Mouse (Mus musculus) left cerebral cortex, postnatal 36 days (tissue): ENCODE data around the gene Myo7a. TPM values are rescaled to one million over a fixed set of nuclear protein-coding genes. Genes with fewer than 3 reads are reported as not detected.
A peak's percentile ranks its signal among the peaks of the same experiment; 100 is the strongest.

ENCODE experiments used
- DNase-seq, 2 experiments: peaks; one replicate each; pipeline ENCODE4 v3.0.0; 2021 to 2022; ENCODE audit warnings: low spot score in 2 of 2, mixed read lengths in 1 of 2
- intact Hi-C: fragments of 180-260 bp; cut with DNase I; formaldehyde crosslinking; loops from one replicate; pipeline ENCODE4 v1.15.1; 2025
- total RNA-seq, 2 experiments: library from RNA; stranded (reverse); gene quantifications; 2 replicates each; pipeline ENCODE4 v1.2.3; 2021

Gene Myo7a
- total RNA-seq, 2 experiments from 2014 or later: 11.4 to 11.5 TPM

GRCm38 (mm10) chr7:98145842-98146446 lies 26.6 kb upstream of the Myo7a start:
- no peak for DNase-seq

DNA sequence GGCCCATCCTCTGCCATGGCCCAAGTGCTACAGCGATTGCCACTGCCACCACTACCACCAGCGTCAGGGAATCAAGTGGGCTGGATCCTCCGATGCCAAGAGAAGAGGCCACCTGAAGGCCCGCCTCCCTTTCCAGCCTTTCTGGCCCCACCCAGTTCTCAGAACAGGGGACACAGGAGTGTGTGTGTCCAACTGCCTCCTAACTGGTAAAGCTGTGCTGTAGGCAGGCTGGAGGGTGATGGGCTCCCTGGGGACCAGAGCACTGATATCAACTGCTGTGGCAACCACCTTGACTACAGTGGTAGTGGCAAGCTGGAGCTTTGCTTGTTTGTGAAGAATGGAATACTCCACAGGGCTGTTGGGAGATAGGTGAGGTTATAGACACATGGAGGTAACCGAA lies 26.1 kb upstream of the Myo7a start, which contains the start of gene Omp:
Gene Omp (minus strand): TSS at position 101 of the 400 bp plus-strand sequence.
- no peak for DNase-seq
- intact Hi-C loops: no loop called here

More at GRCm38 (mm10) chr7:98145842-98146446, 26.6 kb upstream of the Myo7a start:
- intact Hi-C loops: no loop called here

DNA sequence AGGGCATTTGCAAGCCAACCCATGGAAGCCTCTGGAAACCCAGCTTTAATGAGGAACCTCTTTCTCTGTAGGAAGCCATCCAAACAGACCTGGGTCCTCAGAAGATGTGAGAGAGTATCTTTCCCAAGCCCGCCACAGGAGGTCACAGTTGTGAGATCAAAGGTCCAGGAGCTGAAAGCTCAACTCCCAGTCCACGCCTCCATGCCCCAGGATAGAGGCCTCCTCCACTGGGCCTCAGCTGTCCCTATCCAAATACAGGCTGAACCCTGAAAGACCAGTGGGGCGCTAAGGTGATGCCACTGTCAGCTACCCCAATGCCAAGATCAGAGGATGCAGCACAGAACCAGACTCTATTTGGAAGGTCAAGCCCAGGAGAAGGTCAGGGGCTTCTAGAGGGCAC lies 23.3 kb upstream of the Myo7a start:
- intact Hi-C loops: no loop called here

GRCm38 (mm10) chr7:98142247-98142646 lies 22.9 kb upstream of the Myo7a start:
- no peak for DNase-seq
- intact Hi-C loops: no loop called here

More for the DNA sequence above, 23.3 kb upstream of the Myo7a start:
- DNase-seq: no peak

DNA sequence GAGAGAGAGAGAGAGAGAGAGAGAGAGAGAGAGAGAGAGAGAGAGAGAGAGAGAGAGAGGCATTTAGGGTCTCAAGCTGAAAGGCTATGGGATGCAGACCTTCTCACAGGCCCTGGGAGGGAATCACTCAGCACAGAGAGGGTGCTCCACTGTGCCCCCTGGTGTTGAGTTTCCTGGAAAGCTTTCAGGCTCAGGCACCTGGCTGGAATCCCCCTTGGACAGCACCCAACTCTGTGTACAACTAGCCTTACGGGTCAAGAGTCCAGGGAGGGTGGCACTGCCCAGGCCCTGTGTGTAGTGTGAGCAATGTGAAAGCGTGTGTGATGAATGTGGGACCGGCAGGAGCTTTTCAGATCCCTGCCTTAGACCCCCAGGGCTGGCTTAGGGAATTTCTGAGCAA lies 21.9 kb upstream of the Myo7a start:
- DNase-seq: no peak
- intact Hi-C loops: no loop called here

GRCm38 (mm10) chr7:98140597-98140996 lies 21.3 kb upstream of the Myo7a start:
- intact Hi-C loops: no loop called here
- DNase-seq: no peak

DNA sequence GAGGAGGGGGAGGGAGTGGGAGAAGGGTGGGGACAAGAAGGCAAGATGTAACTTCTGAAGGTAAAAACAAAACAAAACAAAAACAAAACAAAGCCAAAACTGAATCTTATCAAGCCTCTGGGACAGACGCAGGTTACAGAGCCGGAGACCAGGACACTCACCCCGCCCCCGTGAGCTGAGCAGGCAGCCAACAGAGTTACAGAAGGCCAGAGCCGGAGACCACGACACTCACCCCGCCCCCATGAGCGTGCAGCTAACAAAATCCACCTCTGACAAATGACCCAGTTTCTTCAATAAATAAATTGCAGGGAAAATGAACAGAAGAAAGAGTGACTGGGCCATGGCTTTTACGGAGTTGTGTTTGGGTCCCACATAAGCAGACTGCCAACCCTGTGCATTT lies 19.9 kb upstream of the Myo7a start:
- intact Hi-C loops: no loop called here

DNA sequence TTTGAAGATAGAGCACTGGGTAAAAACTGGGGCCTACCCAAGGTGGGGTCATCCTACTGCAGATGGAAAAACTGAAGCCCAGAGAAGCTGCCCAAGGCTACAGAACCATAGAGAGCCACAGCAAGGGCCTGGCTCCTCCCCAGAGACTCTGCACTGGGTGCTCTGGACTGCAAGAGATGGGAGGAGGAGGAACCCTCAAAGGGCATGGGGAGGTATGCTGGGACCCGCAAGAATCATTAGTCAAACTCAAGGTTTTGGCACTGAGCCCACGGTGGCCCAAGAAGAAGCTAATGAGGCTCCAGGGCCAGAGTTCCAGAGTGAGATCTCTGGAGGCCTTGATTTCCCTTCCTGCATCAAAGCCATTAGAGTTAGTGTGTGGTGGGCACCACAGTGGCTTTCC lies 18.7 kb upstream of the Myo7a start:
- no peak for DNase-seq
- intact Hi-C loops: no loop called here

More for the DNA sequence above, 19.9 kb upstream of the Myo7a start:
- no peak for DNase-seq

GRCm38 (mm10) chr7:98137583-98137982 lies 18.3 kb upstream of the Myo7a start:
- intact Hi-C loops: no loop called here
- DNase-seq: no peak

GRCm38 (mm10) chr7:98131751-98132150 lies 12.4 kb upstream of the Myo7a start:
- no peak for DNase-seq
- intact Hi-C loops: no loop called here

- intact Hi-C loops: no loop called here
- no peak for DNase-seq
These were observed 6.1 kb upstream of the Myo7a start for GRCm38 (mm10) chr7:98125473-98125872.

DNA sequence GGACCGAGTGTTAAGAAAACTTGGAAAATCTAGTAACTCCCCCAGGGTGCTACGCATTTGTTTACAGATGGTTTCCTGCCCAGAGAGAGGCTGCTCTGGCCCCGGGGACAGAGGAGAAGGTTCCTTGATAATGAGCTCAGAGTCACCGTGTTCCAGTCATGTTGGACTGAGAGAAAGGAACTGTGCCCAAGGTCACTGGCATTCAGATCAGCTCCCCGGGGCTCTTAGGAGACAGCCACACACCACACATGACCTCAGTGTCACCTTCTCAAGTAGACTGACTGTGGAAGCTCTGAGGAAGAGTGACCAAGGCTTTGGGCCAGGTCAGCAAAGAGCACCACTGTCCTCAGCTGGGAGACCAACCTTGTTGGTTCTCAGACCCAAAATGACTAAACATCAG lies 5.4 kb upstream of the Myo7a start:
- DNase-seq: no peak
- intact Hi-C loops: no loop called here

GRCm38 (mm10) chr7:98121673-98122072 lies 2.3 kb upstream of the Myo7a start:
- intact Hi-C loops: loop anchor here (2.0 kb wide), 1 partner anchor 373 kb away; no protein-coding TSS in a partner anchor
- DNase-seq: no peak

GRCm38 (mm10) chr7:98121241-98121640 lies 1.9 kb upstream of the Myo7a start:
- intact Hi-C loops: loop anchor here (2.0 kb wide), 1 partner anchor 372 kb away; no protein-coding TSS in a partner anchor
- no peak for DNase-seq

GRCm38 (mm10) chr7:98120325-98120724 lies 1.0 kb upstream of the Myo7a start:
- DNase-seq: peak; percentile 72 to 75
- intact Hi-C loops: loop anchor here (1.0 to 2.0 kb wide), 2 partner anchors 49 to 372 kb away; no protein-coding TSS in a partner anchor

DNA sequence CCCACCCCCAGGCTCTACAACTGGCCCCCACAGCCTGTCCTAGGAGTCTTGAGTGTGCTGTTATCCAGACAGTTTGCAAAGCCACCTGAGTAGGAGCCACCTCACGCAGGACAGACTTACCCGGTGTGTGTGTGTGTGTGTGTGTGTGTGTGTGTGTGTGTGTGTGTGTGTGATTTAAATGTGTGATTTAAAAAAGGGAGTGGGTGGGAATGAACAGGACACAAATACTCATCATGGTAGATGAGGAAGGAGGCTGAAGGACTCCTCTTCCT lies 573 bp upstream of the Myo7a start:
- intact Hi-C loops: loop anchor here (1.0 to 2.0 kb wide), 2 partner anchors 49 to 371 kb away; no protein-coding TSS in a partner anchor
- no peak for DNase-seq

DNA sequence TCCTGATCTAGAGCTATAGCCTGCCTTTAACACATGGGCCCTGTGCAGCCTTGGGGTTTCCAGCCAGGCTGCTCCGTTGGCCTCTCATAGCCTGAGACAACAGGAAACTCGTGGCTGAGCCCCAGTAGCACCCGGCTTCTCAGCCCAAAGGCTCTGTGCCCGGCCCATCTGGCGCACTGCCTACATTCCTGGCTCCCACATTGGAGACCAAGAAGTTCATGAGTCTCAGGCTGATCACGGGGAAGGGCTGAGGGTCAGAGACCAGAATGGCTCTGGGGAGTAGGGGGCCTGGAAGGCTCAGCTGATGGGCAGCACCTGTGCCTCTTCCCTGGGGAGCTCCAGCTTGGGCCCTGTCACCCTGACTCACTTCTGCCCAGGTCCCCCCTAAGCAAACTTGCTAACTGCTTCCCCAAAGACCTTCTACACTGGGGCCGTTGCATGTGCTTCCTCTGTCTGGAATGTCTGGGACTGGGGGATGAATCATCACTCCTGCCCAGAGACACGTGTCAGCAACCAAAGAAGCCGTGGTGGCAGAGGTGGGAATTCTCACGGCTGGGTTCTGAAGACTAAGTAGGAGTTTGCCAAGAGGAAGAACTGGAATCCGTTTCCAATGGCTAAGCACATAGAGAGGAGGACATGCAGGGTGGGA lies 2.2 kb downstream of the Myo7a start:
- intact Hi-C loops: no loop called here
- no peak for DNase-seq

DNA sequence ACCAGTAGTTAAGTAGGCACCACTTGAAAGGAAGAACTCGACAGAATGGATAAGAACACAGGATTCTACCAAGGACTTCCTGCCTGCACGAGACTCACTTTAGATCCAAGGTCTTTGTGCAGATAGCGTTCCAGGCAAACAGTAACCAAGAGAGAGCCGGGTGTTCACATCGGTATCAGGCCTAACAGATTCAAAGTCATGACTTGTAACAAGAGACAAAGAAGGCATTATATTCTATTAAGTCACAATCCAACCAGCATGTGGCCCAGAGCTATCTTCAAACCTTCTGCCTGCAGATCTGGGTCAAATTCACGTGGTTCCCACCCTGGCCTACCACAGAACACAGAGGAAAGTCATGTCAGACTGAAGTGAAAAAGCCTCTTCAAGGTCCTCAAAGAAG lies 4.7 kb downstream of the Myo7a start:
- DNase-seq: no peak
- intact Hi-C loops: no loop called here

DNA sequence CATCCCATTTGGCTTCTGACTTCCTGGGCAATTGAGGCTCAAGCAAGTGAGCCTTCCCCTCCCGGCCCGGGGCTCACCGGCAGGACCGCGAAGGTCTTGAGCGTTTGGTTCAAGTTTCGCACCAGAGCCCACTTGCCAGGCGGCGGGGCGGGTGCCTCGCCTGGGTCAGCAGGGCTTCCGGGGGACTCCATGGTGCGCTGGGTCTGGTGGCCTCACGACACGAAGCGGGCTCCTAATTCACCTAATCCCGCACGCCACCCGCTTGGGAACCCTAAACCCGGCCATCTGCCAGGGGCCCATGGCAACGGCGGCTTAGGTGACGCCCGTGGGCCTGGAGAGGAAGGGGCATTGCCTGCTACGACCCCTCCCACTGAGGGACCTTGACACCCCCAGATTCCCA lies 8.1 kb downstream of the Myo7a start:
- intact Hi-C loops: no loop called here

DNA sequence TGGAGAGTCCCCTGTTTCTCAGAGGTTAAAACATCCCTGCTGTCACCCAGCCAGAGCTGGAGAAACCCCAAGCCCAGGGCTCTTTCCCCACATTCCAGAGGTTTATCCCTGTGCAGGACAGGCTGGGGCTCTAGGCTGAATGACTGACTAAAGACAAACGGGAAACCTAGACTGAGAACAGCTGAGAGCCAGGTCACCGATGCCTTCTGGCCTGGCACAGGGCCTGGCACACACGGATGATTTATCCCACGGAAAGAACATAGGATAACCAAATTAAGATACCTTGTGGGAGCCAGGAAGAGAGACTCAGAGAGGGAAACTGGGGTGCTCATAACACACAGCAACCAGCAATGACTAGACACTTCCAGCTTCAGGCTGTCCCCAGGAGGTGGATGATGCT lies 9.6 kb downstream of the Myo7a start:
- intact Hi-C loops: no loop called here
- DNase-seq: no peak

More for the DNA sequence above, 8.1 kb downstream of the Myo7a start:
- no peak for DNase-seq

- peak; percentile 22 to 37 for DNase-seq
- intact Hi-C loops: no loop called here
These were observed 10.5 kb downstream of the Myo7a start for GRCm38 (mm10) chr7:98108636-98109430.
